Mouse (Mus musculus) adrenal gland, adult 10 weeks (tissue): ENCODE data around the gene Tek. TPM values are rescaled to one million over a fixed set of nuclear protein-coding genes. Genes with fewer than 3 reads are reported as not detected.

ENCODE experiments used
- polyA plus RNA-seq: library from polyadenylated mRNA; stranded (reverse); fragments of 350-450 nt; fragmentation: Illumina TruSeq; extraction: RNeasy Lipid Tissue Mini Kit (QIAGEN cat#74804); gene quantifications from one replicate; pipeline ENCODE4 v1.2.3, GENCODE M21; 2014; ENCODE audit warnings: low read depth, low replicate concordance

Tek gene
- polyA plus RNA-seq, result 62.7 TPM

DNA sequence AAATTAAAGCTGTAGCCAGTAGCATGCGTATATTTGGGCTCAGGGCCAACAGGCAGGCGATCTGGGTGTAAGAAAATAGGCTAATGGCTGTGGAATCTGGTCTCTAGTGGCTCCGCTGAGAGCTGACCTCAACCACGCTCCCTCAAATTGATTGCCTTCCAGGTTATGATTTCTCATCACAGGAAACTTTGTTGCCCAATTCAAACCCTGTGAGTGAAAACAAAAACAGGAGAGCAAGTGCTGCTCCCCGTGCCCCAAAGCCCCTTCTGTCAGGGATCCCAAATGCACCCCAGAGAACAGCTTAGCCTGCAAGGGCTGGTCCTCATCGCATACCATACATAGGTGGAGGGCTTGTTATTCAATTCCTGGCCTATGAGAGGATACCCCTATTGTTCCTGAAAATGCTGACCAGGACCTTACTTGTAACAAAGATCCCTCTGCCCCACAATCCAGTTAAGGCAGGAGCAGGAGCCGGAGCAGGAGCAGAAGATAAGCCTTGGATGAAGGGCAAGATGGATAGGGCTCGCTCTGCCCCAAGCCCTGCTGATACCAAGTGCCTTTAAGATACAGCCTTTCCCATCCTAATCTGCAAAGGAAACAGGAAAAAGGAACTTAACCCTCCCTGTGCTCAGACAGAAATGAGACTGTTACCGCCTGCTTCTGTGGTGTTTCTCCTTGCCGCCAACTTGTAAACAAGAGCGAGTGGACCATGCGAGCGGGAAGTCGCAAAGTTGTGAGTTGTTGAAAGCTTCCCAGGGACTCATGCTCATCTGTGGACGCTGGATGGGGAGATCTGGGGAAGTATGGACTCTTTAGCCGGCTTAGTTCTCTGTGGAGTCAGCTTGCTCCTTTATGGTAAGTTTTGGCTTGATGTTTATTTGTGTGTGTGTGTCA is at the start of gene Tek:
TSS of gene Tek (plus strand) at position 452 of the 894 bp plus-strand sequence.

Other genes with a start within 250 kb of the Tek start
- gene Gm10306, start 182.7 kb upstream of the Tek start, polyA plus RNA-seq, result not detected
- 29.1 TPM for gene Caap1, start 182.5 kb upstream of the Tek start, polyA plus RNA-seq
- gene Plaa, start 136.0 kb upstream of the Tek start, polyA plus RNA-seq, result 240 TPM
- gene Ift74, start 124.8 kb upstream of the Tek start, polyA plus RNA-seq, result 92.5 TPM
- gene Lrrc19, start 89.1 kb upstream of the Tek start, polyA plus RNA-seq, result not detected
- gene Eqtn, start 189.6 kb downstream of the Tek start, polyA plus RNA-seq, result 0.58 TPM
- gene Mysm1, start 239.8 kb downstream of the Tek start, polyA plus RNA-seq, result 31.7 TPM